Mouse (Mus musculus): ENCODE measurements around the gene Mtmr11. TPM values are rescaled to one million over a fixed set of nuclear protein-coding genes. Genes with fewer than 3 reads are reported as not detected.
A peak's percentile ranks its signal among the peaks of the same experiment; 100 is the strongest.
"Not testable (repeated sequence)": the region's sequence is repeated elsewhere in the genome, so short reads cannot be mapped to it uniquely, and the experiment has no call there.

The Mtmr11 gene
- polyA plus RNA-seq, 1 experiment from 2014 or later: 1.2 TPM

GRCm38 (mm10) chr3:96179531-96179930 lies 17.7 kb downstream of the Mtmr11 start:
- WGBS (ENCODE audit: missing documents): 97% methylated on average over 4 of the region's 4 CpGs
- Histone ChIP-seq H3K27ac (no peak overlapping the region), H3K79me2 (ENCODE audit: inconsistent target) (peaks cover 21% of the 10 kb centered on the region), H3K4me3 (ENCODE audit: inconsistent target) (no peak overlapping the region), H3K36me3 (ENCODE audit: inconsistent target) (peaks cover 22% of the 10 kb centered on the region)

GRCm38 (mm10) chr3:96180727-96181477 lies 19.1 kb downstream of the Mtmr11 start, which contains the start of gene Sv2a:
Gene Sv2a (plus strand): TSS chr3:96181151.
- WGBS (ENCODE audit: missing documents): 6% methylated on average over 17 of the region's 23 CpGs
- H3K36me3 ChIP-seq (ENCODE audit: inconsistent target): peaks cover 19% of the 10 kb centered on the region

GRCm38 (mm10) chr3:96181510-96182381 lies 19.9 kb downstream of the Mtmr11 start:
- Histone ChIP-seq H3K79me2 (ENCODE audit: inconsistent target) (no peaks in the 10 kb centered on the region), H3K36me3 (ENCODE audit: inconsistent target) (peaks cover 14% of the 10 kb centered on the region), H3K4me3 (ENCODE audit: inconsistent target) (no peak overlapping the region), H3K27ac (no peak overlapping the region)
- WGBS (ENCODE audit: missing documents): 88% methylated on average over 11 of the region's 12 CpGs

More at GRCm38 (mm10) chr3:96180727-96181477, 19.1 kb downstream of the Mtmr11 start, which contains the start of gene Sv2a:
- no peak within 1 kb of the TSS for H3K27ac ChIP-seq
- peaks cover 7% of the 10 kb centered on the region; the same call in 1 of the 2 replicates for H3K79me2 ChIP-seq (ENCODE audit: inconsistent target)
- H3K4me3 ChIP-seq (ENCODE audit: inconsistent target): no peak within 1 kb of the TSS; the same call in 1 of the 2 replicates

- WGBS (ENCODE audit: missing documents): 43% methylated on average over 4 of the region's 4 CpGs
- H3K79me2 ChIP-seq (ENCODE audit: inconsistent target): no peaks in the 10 kb centered on the region
- H3K36me3 ChIP-seq (ENCODE audit: inconsistent target): peaks cover 13% of the 10 kb centered on the region
- no peak overlapping the region for H3K4me3 ChIP-seq (ENCODE audit: inconsistent target)
- H3K27ac ChIP-seq: no peak overlapping the region
These were observed 20.6 kb downstream of the Mtmr11 start for GRCm38 (mm10) chr3:96182382-96182776.

GRCm38 (mm10) chr3:96192977-96193376 lies 31.2 kb downstream of the Mtmr11 start:
- H3K4me3 ChIP-seq (ENCODE audit: inconsistent target): no peak overlapping the region
- no peak overlapping the region for H3K27ac ChIP-seq
- H3K36me3 ChIP-seq (ENCODE audit: inconsistent target): no peaks in the 10 kb centered on the region
- no peaks in the 10 kb centered on the region for H3K79me2 ChIP-seq (ENCODE audit: inconsistent target)
- WGBS (ENCODE audit: missing documents): 96% methylated on average over 11 of the region's 12 CpGs

- no peaks in the 10 kb centered on the region for H3K36me3 ChIP-seq (ENCODE audit: inconsistent target)
- no peaks in the 10 kb centered on the region for H3K79me2 ChIP-seq (ENCODE audit: inconsistent target)
- H3K27ac ChIP-seq: no peak overlapping the region
- 36% methylated on average over 10 of the region's 10 CpGs for WGBS (ENCODE audit: missing documents)
- no peak overlapping the region for H3K4me3 ChIP-seq (ENCODE audit: inconsistent target)
These were observed 33.2 kb downstream of the Mtmr11 start for GRCm38 (mm10) chr3:96194966-96195365.

GRCm38 (mm10) chr3:96195616-96196313 lies 34.0 kb downstream of the Mtmr11 start:
- Histone ChIP-seq H3K36me3 (ENCODE audit: inconsistent target) (no peaks in the 10 kb centered on the region), H3K4me3 (ENCODE audit: inconsistent target) (no peak overlapping the region), H3K27ac (no peak overlapping the region), H3K79me2 (ENCODE audit: inconsistent target) (no peaks in the 10 kb centered on the region)
- 92% methylated on average over 11 of the region's 11 CpGs for WGBS (ENCODE audit: missing documents)

- Histone ChIP-seq H3K36me3 (ENCODE audit: inconsistent target) (no peaks in the 10 kb centered on the region), H3K79me2 (ENCODE audit: inconsistent target) (no peaks in the 10 kb centered on the region), H3K27ac (peak overlapping the region; percentile 77; the same call in 1 of the 2 replicates), H3K4me3 (ENCODE audit: inconsistent target) (peak overlapping the region; percentile 74)
- WGBS (ENCODE audit: missing documents): 19% methylated on average over 27 of the region's 27 CpGs
These were observed 34.8 kb downstream of the Mtmr11 start for GRCm38 (mm10) chr3:96196437-96197128.

GRCm38 (mm10) chr3:96197129-96197749 lies 35.4 kb downstream of the Mtmr11 start:
- peak overlapping the region; percentile 77 for H3K27ac ChIP-seq
- H3K36me3 ChIP-seq (ENCODE audit: inconsistent target): no peaks in the 10 kb centered on the region
- H3K79me2 ChIP-seq (ENCODE audit: inconsistent target): no peaks in the 10 kb centered on the region
- WGBS (ENCODE audit: missing documents): under 1% methylated on average over 50 of the region's 50 CpGs
- H3K4me3 ChIP-seq (ENCODE audit: inconsistent target): peak overlapping the region; percentile 74

- Histone ChIP-seq H3K4me3 (ENCODE audit: inconsistent target) (peak overlapping the region; percentile 74; the same call in 1 of the 2 replicates), H3K27ac (no peak overlapping the region), H3K36me3 (ENCODE audit: inconsistent target) (no peaks in the 10 kb centered on the region), H3K79me2 (ENCODE audit: inconsistent target) (no peaks in the 10 kb centered on the region)
- 12% methylated on average over 3 of the region's 6 CpGs for WGBS (ENCODE audit: missing documents)
These were observed 36.4 kb downstream of the Mtmr11 start for GRCm38 (mm10) chr3:96198181-96198580.

- WGBS (ENCODE audit: missing documents): 74% methylated on average over 3 of the region's 8 CpGs
- H3K36me3 ChIP-seq (ENCODE audit: inconsistent target); H3K79me2 ChIP-seq (ENCODE audit: inconsistent target): not testable (repeated sequence)
These were observed 36.9 kb downstream of the Mtmr11 start for GRCm38 (mm10) chr3:96198601-96199251.

GRCm38 (mm10) chr3:96199731-96200130 lies 37.9 kb downstream of the Mtmr11 start:
- WGBS (ENCODE audit: missing documents): 64% methylated on average over 1 of the region's 2 CpGs
- Histone ChIP-seq H3K27ac (no peak overlapping the region), H3K79me2 (ENCODE audit: inconsistent target) (no peaks in the 10 kb centered on the region), H3K36me3 (ENCODE audit: inconsistent target) (no peaks in the 10 kb centered on the region), H3K4me3 (ENCODE audit: inconsistent target) (no peak overlapping the region)

More at GRCm38 (mm10) chr3:96198601-96199251, 36.9 kb downstream of the Mtmr11 start:
- not testable (repeated sequence) for H3K4me3 ChIP-seq (ENCODE audit: inconsistent target); H3K27ac ChIP-seq

- Histone ChIP-seq H3K79me2 (ENCODE audit: inconsistent target) (no peaks in the 10 kb centered on the region), H3K27ac (no peak overlapping the region), H3K4me3 (ENCODE audit: inconsistent target) (no peak overlapping the region), H3K36me3 (ENCODE audit: inconsistent target) (no peaks in the 10 kb centered on the region)
- WGBS (ENCODE audit: missing documents): 76% methylated on average over 3 of the region's 3 CpGs
These were observed 46.0 kb downstream of the Mtmr11 start for GRCm38 (mm10) chr3:96207819-96208218.
